Mouse (Mus musculus): ENCODE measurements around the gene Atxn1.

The Atxn1 gene

GRCm38 (mm10) chr13:45590898-45591297, 373.9 kb downstream of the Atxn1 start:
- peak; percentile 74 for ATAC-seq (ENCODE audit: low TSS enrichment)

- ATAC-seq (ENCODE audit: low TSS enrichment), result no peak
Measured at GRCm38 (mm10) chr13:45583061-45583460, 381.7 kb downstream of the Atxn1 start.

- peak; percentile 56 for ATAC-seq (ENCODE audit: low TSS enrichment)
Measured at GRCm38 (mm10) chr13:45582294-45582693, 382.5 kb downstream of the Atxn1 start.

- no peak for ATAC-seq (ENCODE audit: low TSS enrichment)
Measured at GRCm38 (mm10) chr13:45579751-45580150, 385.1 kb downstream of the Atxn1 start.

GRCm38 (mm10) chr13:45577784-45578183, 387.0 kb downstream of the Atxn1 start:
- 0 out of 2 replicates have a peak, but pooled peaks have one; percentile 31 for ATAC-seq (ENCODE audit: low TSS enrichment)

GRCm38 (mm10) chr13:45577366-45577765, 387.4 kb downstream of the Atxn1 start:
- ATAC-seq (ENCODE audit: low TSS enrichment), result no peak

- ATAC-seq (ENCODE audit: low TSS enrichment), result no peak
Measured at GRCm38 (mm10) chr13:45576185-45576584, 388.6 kb downstream of the Atxn1 start.

GRCm38 (mm10) chr13:45572768-45573167, 392.0 kb downstream of the Atxn1 start:
- ATAC-seq (ENCODE audit: low TSS enrichment), result 0 out of 2 replicates have a peak, but pooled peaks have one; percentile 28

- peak; percentile 45; the same call in 1 of the 2 replicates for ATAC-seq (ENCODE audit: low TSS enrichment)
Measured at GRCm38 (mm10) chr13:45571795-45572262, 393.0 kb downstream of the Atxn1 start.

- peak; percentile 63 for ATAC-seq (ENCODE audit: low TSS enrichment)
Measured at GRCm38 (mm10) chr13:45569932-45570331, 394.9 kb downstream of the Atxn1 start.

- ATAC-seq (ENCODE audit: low TSS enrichment), result peak; percentile 27; the same call in 1 of the 2 replicates
Measured at GRCm38 (mm10) chr13:45564946-45565345, 399.9 kb downstream of the Atxn1 start.

- ATAC-seq (ENCODE audit: low TSS enrichment), result peak; percentile 45
Measured at GRCm38 (mm10) chr13:45562011-45562410, 402.8 kb downstream of the Atxn1 start.

GRCm38 (mm10) chr13:45560543-45560942, 404.3 kb downstream of the Atxn1 start:
- peak; percentile 17; the same call in 1 of the 2 replicates for ATAC-seq (ENCODE audit: low TSS enrichment)

GRCm38 (mm10) chr13:45559258-45559657, 405.6 kb downstream of the Atxn1 start:
- no peak for ATAC-seq (ENCODE audit: low TSS enrichment)

- ATAC-seq (ENCODE audit: low TSS enrichment), result no peak
Measured at GRCm38 (mm10) chr13:45558367-45558766, 406.4 kb downstream of the Atxn1 start.

- ATAC-seq (ENCODE audit: low TSS enrichment), result no peak
Measured at GRCm38 (mm10) chr13:45553674-45554073, 411.1 kb downstream of the Atxn1 start.

- no peak for ATAC-seq (ENCODE audit: low TSS enrichment)
Measured at GRCm38 (mm10) chr13:45547549-45547948, 417.3 kb downstream of the Atxn1 start.

- no peak for ATAC-seq (ENCODE audit: low TSS enrichment)
Measured at GRCm38 (mm10) chr13:45546946-45547345, 417.9 kb downstream of the Atxn1 start.

GRCm38 (mm10) chr13:45545974-45546373, 418.8 kb downstream of the Atxn1 start:
- no peak for ATAC-seq (ENCODE audit: low TSS enrichment)

- peak; percentile 68 for ATAC-seq (ENCODE audit: low TSS enrichment)
Measured at GRCm38 (mm10) chr13:45539205-45539568, 425.6 kb downstream of the Atxn1 start.

- peak; percentile 78 for ATAC-seq (ENCODE audit: low TSS enrichment)
Measured at GRCm38 (mm10) chr13:45538532-45539204, 426.1 kb downstream of the Atxn1 start.

- ATAC-seq (ENCODE audit: low TSS enrichment), result peak; percentile 24
Measured at GRCm38 (mm10) chr13:45538091-45538490, 426.7 kb downstream of the Atxn1 start.

GRCm38 (mm10) chr13:45537110-45537509, 427.7 kb downstream of the Atxn1 start:
- no peak for ATAC-seq (ENCODE audit: low TSS enrichment)
